8 mouse cellular contexts compared by ENCODE assay signal in the genomic region with DNA sequence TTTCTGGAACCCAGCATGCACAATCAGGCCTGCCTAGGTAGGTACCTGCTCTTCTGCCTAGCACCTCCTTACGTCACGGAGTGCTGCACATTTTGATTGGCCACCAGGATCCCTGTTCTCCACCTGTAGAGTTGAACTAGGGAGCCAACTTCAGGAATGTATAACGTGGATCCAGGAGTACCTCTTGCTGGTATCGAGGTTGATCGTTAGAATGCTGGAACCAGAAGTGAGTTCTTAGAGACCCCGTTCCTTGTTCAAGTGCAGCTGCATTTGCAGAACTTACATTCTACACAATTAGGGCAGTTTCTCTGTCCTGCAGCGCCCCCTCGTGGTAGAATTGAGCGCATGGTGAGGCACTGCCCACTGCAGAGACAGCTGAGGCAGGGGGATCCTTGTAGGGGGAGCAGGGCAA. TPM values are rescaled to one million over a fixed set of nuclear protein-coding genes. Genes with fewer than 3 reads are reported as not detected.
DNase-seq lines count a peak whose midpoint lies in the region; ATAC-seq and TF ChIP-seq lines count a peak whose summit lies in the region.

No protein-coding gene starts in this region.

- no peak for TF ChIP-seq POLR2A in liver, adult 2 months (IDR thresholded peaks at IDR 0.05; ENCODE audit: extremely low read depth, insufficient read depth, low read length)

- H3K9me3 ChIP-seq in kidney, embryonic 14.5 days (ENCODE audit: control insufficient read depth, low read length) = no peaks in the 10 kb centered on the region
- H3K9me3 ChIP-seq in forebrain, postnatal 0 days (ENCODE audit: low read length) = no peaks in the 10 kb centered on the region
- H3K9me3 ChIP-seq in intestine, embryonic 15.5 days = no peaks in the 10 kb centered on the region

- no peak overlapping the region for H3K27ac ChIP-seq in kidney, embryonic 14.5 days (ENCODE audit: low read depth, low read length)
- H3K27ac ChIP-seq in forebrain, postnatal 0 days (ENCODE audit: low read depth, low read length) = no peak overlapping the region
- no peak overlapping the region for H3K27ac ChIP-seq in intestine, embryonic 15.5 days
- H3K27ac ChIP-seq in liver, adult 2 months (replicated peaks; ENCODE audit: insufficient read depth, low read depth, low read length) = no peak overlapping the region

- H3K4me1 ChIP-seq in kidney, embryonic 14.5 days (ENCODE audit: control insufficient read depth, insufficient read depth, low read length) = no peaks in the 10 kb centered on the region
- H3K4me1 ChIP-seq in forebrain, postnatal 0 days (ENCODE audit: insufficient read depth) = no peaks in the 10 kb centered on the region
- no peaks in the 10 kb centered on the region for H3K4me1 ChIP-seq in intestine, embryonic 15.5 days (replicated peaks)
- H3K4me1 ChIP-seq in liver, adult 2 months (ENCODE audit: control insufficient read depth, insufficient read depth, low read length) = no peaks in the 10 kb centered on the region

- no peak overlapping the region for H3K4me3 ChIP-seq in kidney, embryonic 14.5 days (ENCODE audit: low read length)
- H3K4me3 ChIP-seq in forebrain, postnatal 0 days (ENCODE audit: low read depth, low read length) = no peak overlapping the region
- no peak overlapping the region for H3K4me3 ChIP-seq in intestine, embryonic 15.5 days (replicated peaks)
- H3K4me3 ChIP-seq in liver, adult 2 months (ENCODE audit: insufficient read depth, low read depth, low read length) = no peak overlapping the region

- H3K9ac ChIP-seq in kidney, embryonic 14.5 days (ENCODE audit: low read depth, low read length) = no peak overlapping the region
- H3K9ac ChIP-seq in forebrain, postnatal 0 days = no peak overlapping the region
- no peak overlapping the region for H3K9ac ChIP-seq in intestine, embryonic 15.5 days
- H3K9ac ChIP-seq in liver, adult 2 months (ENCODE audit: low read depth, low read length) = no peak overlapping the region

- TF ChIP-seq CTCF in forebrain, postnatal 0 days (IDR thresholded peaks at IDR 0.05; ENCODE audit: low read depth) = peak; percentile 85
- peak; percentile 91 for TF ChIP-seq CTCF in liver, adult 2 months (IDR thresholded peaks at IDR 0.05; ENCODE audit: low read depth, low read length)

- WGBS in kidney, embryonic 14.5 days = 16% methylated on average over 9 of the region's 9 CpGs
- 20% methylated on average over 9 of the region's 9 CpGs for WGBS in forebrain, postnatal 0 days
- 20% methylated on average over 9 of the region's 9 CpGs for WGBS in intestine, embryonic 15.5 days
- WGBS in liver, adult 2 months = 12% methylated on average over 9 of the region's 9 CpGs

- H3K27me3 ChIP-seq in kidney, embryonic 14.5 days (ENCODE audit: control insufficient read depth, insufficient read depth, low read length) = no peaks in the 10 kb centered on the region
- H3K27me3 ChIP-seq in forebrain, postnatal 0 days (ENCODE audit: insufficient read depth, low read length) = no peaks in the 10 kb centered on the region
- no peaks in the 10 kb centered on the region for H3K27me3 ChIP-seq in intestine, embryonic 15.5 days (replicated peaks)
- no peaks in the 10 kb centered on the region for H3K27me3 ChIP-seq in liver, adult 2 months (ENCODE audit: control insufficient read depth, insufficient read depth, low read length)
- H3K27me3 ChIP-seq in splenic B cell, adult 2 months (ENCODE audit: control insufficient read depth, insufficient read depth, low read length, poor library complexity, severe bottlenecking) = no peaks in the 10 kb centered on the region

- no peak; the same call in 1 of the 2 replicates for ATAC-seq in kidney, embryonic 14.5 days (ENCODE audit: low FRiP score, low TSS enrichment)
- peak; percentile 53; the same call in 1 of the 2 replicates for ATAC-seq in forebrain, postnatal 0 days
- peak; percentile 77 for ATAC-seq in intestine, embryonic 15.5 days

- peak; percentile 90 for DNase-seq in kidney, adult 11 months
- peak; percentile 80 for DNase-seq in cerebellum, adult 11-12 months
- DNase-seq in forebrain, postnatal 0 days = peak; percentile 85
- peak; percentile 70 for DNase-seq in liver, adult 2 months (ENCODE audit: extremely low read depth, low read depth, low spot score)
- DNase-seq in naive thymus-derived CD4-positive, alpha-beta T cell, adult 2 months (ENCODE audit: low read depth) = peak; percentile 93
- DNase-seq in splenic B cell, adult 2 months (ENCODE audit: low read depth, low spot score) = peak; percentile 91

- no peaks in the 10 kb centered on the region for H3K36me3 ChIP-seq in kidney, embryonic 14.5 days (ENCODE audit: control insufficient read depth, insufficient read depth, low read length)
- no peaks in the 10 kb centered on the region for H3K36me3 ChIP-seq in forebrain, postnatal 0 days (ENCODE audit: insufficient read depth)
- no peaks in the 10 kb centered on the region for H3K36me3 ChIP-seq in intestine, embryonic 15.5 days
- no peaks in the 10 kb centered on the region for H3K36me3 ChIP-seq in liver, adult 2 months (ENCODE audit: control insufficient read depth, insufficient read depth, low read length)
- no peaks in the 10 kb centered on the region for H3K36me3 ChIP-seq in splenic B cell, adult 2 months (ENCODE audit: control insufficient read depth, insufficient read depth, low read length, poor library complexity, severe bottlenecking)

- no peak overlapping the region for H3K4me2 ChIP-seq in kidney, embryonic 14.5 days (replicated peaks; ENCODE audit: low read depth, low read length)
- no peak overlapping the region for H3K4me2 ChIP-seq in forebrain, postnatal 0 days (ENCODE audit: low read depth)
- H3K4me2 ChIP-seq in intestine, embryonic 15.5 days (replicated peaks) = no peak overlapping the region

- H3K79me2 ChIP-seq in liver, adult 2 months (ENCODE audit: control insufficient read depth, insufficient read depth, low read length) = no peaks in the 10 kb centered on the region

RNA-seq across cellular contexts. Expression of a gene that starts 14.5 kb away (rescaled TPM):
- 1.1 and 2.5 TPM in 2 replicates for polyA plus RNA-seq in kidney, embryonic 14.5 days (2014; fragmentation: Nextera tagmentation; extraction: Ambion mirVana)
- total RNA-seq in forebrain, postnatal 0 days (2014; rRNA removed) = 0.54 and 1.7 TPM in 2 replicates
- polyA plus RNA-seq in forebrain, postnatal 0 days (2015; fragmentation: Nextera tagmentation; extraction: Ambion mirVana) = 0.51 and 0.63 TPM in 2 replicates
- polyA plus RNA-seq in intestine, embryonic 15.5 days (2015; fragmentation: Nextera tagmentation; extraction: Ambion mirVana) = 2.7 and 3.5 TPM in 2 replicates
- total RNA-seq in liver, adult 2 months (2014; rRNA removed) = 0.07 and 0.18 TPM in 2 replicates
- 0.14 and 0.26 TPM in 2 replicates for polyA plus RNA-seq in liver, adult 2 months (2012; rRNA removed)

RNA-seq across cellular contexts. Expression of a gene that starts 18.2 kb away (rescaled TPM):
- polyA plus RNA-seq in kidney, embryonic 14.5 days (2014; fragmentation: Nextera tagmentation; extraction: Ambion mirVana) = 3.1 and 3.6 TPM in 2 replicates
- total RNA-seq in forebrain, postnatal 0 days (2014; rRNA removed) = 45.5 and 69.9 TPM in 2 replicates
- polyA plus RNA-seq in forebrain, postnatal 0 days (2015; fragmentation: Nextera tagmentation; extraction: Ambion mirVana) = 20.5 and 54.3 TPM in 2 replicates
- polyA plus RNA-seq in intestine, embryonic 15.5 days (2015; fragmentation: Nextera tagmentation; extraction: Ambion mirVana) = 3.0 and 3.5 TPM in 2 replicates
- 0.20 and 0.28 TPM in 2 replicates for total RNA-seq in liver, adult 2 months (2014; rRNA removed)
- 0.66 and 0.75 TPM in 2 replicates for polyA plus RNA-seq in liver, adult 2 months (2012; rRNA removed)

RNA-seq across cellular contexts. Expression of a gene that starts 24.1 kb away (rescaled TPM):
- 0.43 TPM in 1 of 2 replicates, not detected in the other for polyA plus RNA-seq in kidney, embryonic 14.5 days (2014; fragmentation: Nextera tagmentation; extraction: Ambion mirVana)
- total RNA-seq in forebrain, postnatal 0 days (2014; rRNA removed) = not detected in 2 replicates
- polyA plus RNA-seq in forebrain, postnatal 0 days (2015; fragmentation: Nextera tagmentation; extraction: Ambion mirVana) = not detected in 2 replicates
- 0.23 and 0.39 TPM in 2 replicates for polyA plus RNA-seq in intestine, embryonic 15.5 days (2015; fragmentation: Nextera tagmentation; extraction: Ambion mirVana)
- not detected in 2 replicates for total RNA-seq in liver, adult 2 months (2014; rRNA removed)
- 0.12 TPM in 1 of 2 replicates, not detected in the other for polyA plus RNA-seq in liver, adult 2 months (2012; rRNA removed)

RNA-seq across cellular contexts. Expression of a gene that starts 25.1 kb away (rescaled TPM):
- polyA plus RNA-seq in kidney, embryonic 14.5 days (2014; fragmentation: Nextera tagmentation; extraction: Ambion mirVana) = 4.5 and 5.2 TPM in 2 replicates
- total RNA-seq in forebrain, postnatal 0 days (2014; rRNA removed) = 5.4 and 9.2 TPM in 2 replicates
- 5.8 and 6.0 TPM in 2 replicates for polyA plus RNA-seq in forebrain, postnatal 0 days (2015; fragmentation: Nextera tagmentation; extraction: Ambion mirVana)
- polyA plus RNA-seq in intestine, embryonic 15.5 days (2015; fragmentation: Nextera tagmentation; extraction: Ambion mirVana) = 2.9 and 3.4 TPM in 2 replicates
- 0.55 and 0.74 TPM in 2 replicates for total RNA-seq in liver, adult 2 months (2014; rRNA removed)
- 6.2 and 8.3 TPM in 2 replicates for polyA plus RNA-seq in liver, adult 2 months (2012; rRNA removed)

RNA-seq across cellular contexts. Expression of a gene that starts 30.9 kb away (rescaled TPM):
- polyA plus RNA-seq in kidney, embryonic 14.5 days (2014; fragmentation: Nextera tagmentation; extraction: Ambion mirVana) = 0.06 TPM in 1 of 2 replicates, not detected in the other
- total RNA-seq in forebrain, postnatal 0 days (2014; rRNA removed) = 0.23 and 0.76 TPM in 2 replicates
- polyA plus RNA-seq in forebrain, postnatal 0 days (2015; fragmentation: Nextera tagmentation; extraction: Ambion mirVana) = 0.39 and 0.76 TPM in 2 replicates
- not detected in 2 replicates for polyA plus RNA-seq in intestine, embryonic 15.5 days (2015; fragmentation: Nextera tagmentation; extraction: Ambion mirVana)
- not detected in 2 replicates for total RNA-seq in liver, adult 2 months (2014; rRNA removed)
- not detected in 2 replicates for polyA plus RNA-seq in liver, adult 2 months (2012; rRNA removed)
